Mouse (Mus musculus) forebrain, embryonic 11.5 days (tissue): ENCODE measurements around the gene Rnf31. TPM values are rescaled to one million over a fixed set of nuclear protein-coding genes. Genes with fewer than 3 reads are reported as not detected.

Source experiments
- ATAC-seq: fragments of 200-750 bp; cut with Nextera tagmentation; replicated peaks from 2 replicates; pipeline ENCODE4 v1.8.0; 2017; ENCODE audit warnings: moderate TSS enrichment; ENCODE audit not compliant: low FRiP score
- DNase-seq: peaks from one replicate; pipeline ENCODE4 v3.0.0-alpha.2; 2017; ENCODE audit warnings: low spot score
- H3K27ac ChIP-seq: fragments of 300-500 bp; sonication (generic); 2 replicates; pipeline ENCODE4 v1.5.1; 2014; ENCODE audit warnings: low read depth, low read length
- H3K27me3 ChIP-seq: fragments of 300-500 bp; sonication (generic); 2 replicates; pipeline ENCODE4 v1.6.1; 2014; ENCODE audit warnings: mild to moderate bottlenecking, low read length, mixed read lengths; ENCODE audit not compliant: control insufficient read depth, insufficient read depth
- H3K36me3 ChIP-seq: fragments of 300-500 bp; sonication (generic); 2 replicates; pipeline ENCODE4 v1.6.1; 2014; ENCODE audit warnings: mild to moderate bottlenecking, low read length, moderate library complexity, mixed read lengths; ENCODE audit not compliant: control insufficient read depth, insufficient read depth
- H3K4me1 ChIP-seq: fragments of 300-500 bp; sonication (generic); replicated peaks from 2 replicates; pipeline ENCODE4 v1.6.1; 2014; ENCODE audit warnings: low read length, mixed read lengths; ENCODE audit not compliant: control insufficient read depth, insufficient read depth
- H3K4me2 ChIP-seq: fragments of 300-500 bp; sonication (generic); 2 replicates; pipeline ENCODE4 v1.6.1; 2014; ENCODE audit warnings: low read depth, mild to moderate bottlenecking, low read length, moderate library complexity, mixed read lengths; ENCODE audit not compliant: severe bottlenecking
- H3K4me3 ChIP-seq: fragments of 300-500 bp; sonication (generic); 2 replicates; pipeline ENCODE4 v1.5.1; 2014; ENCODE audit warnings: low read depth, low read length
- H3K9ac ChIP-seq: fragments of 300-500 bp; sonication (generic); 2 replicates; pipeline ENCODE4 v1.6.1; 2014; ENCODE audit warnings: low read length
- H3K9me3 ChIP-seq: fragments of 300-500 bp; sonication (generic); 2 replicates; pipeline ENCODE4 v1.6.1; 2016; ENCODE audit warnings: low read length, mixed read lengths; ENCODE audit not compliant: control insufficient read depth
- WGBS: fragments of 180-500 bp; shearing (Covaris S2); extraction: QIAGEN DNeasy Blood & Tissue Kit; methylation state at CpG from one replicate; pipeline ENCODE4 v1.1.7; 2014; 5-methylcytosine and 5-hydroxymethylcytosine counted together
- polyA plus RNA-seq: library from polyadenylated mRNA; unstranded; fragments of >200 nt; fragmentation: Nextera tagmentation; extraction: Ambion mirVana; gene quantifications from 2 replicates; pipeline ENCODE4 v1.2.1, GENCODE M21; 2014

Gene Rnf31
- polyA plus RNA-seq, 1 experiment from 2014 or later = 13.7 TPM

GRCm38 (mm10) chr14:55580731-55581130 is 10.8 kb upstream of the Rnf31 start:
- ATAC-seq = no peak
- DNase-seq = no peak
- H3K4me1 ChIP-seq = peaks cover 2% of the 10 kb centered on the region; the same call in 1 of the 2 replicates
- H3K9ac ChIP-seq = no peak overlapping the region
- no peaks in the 10 kb centered on the region; the same call in 1 of the 2 replicates for H3K36me3 ChIP-seq
- no peak overlapping the region for H3K4me2 ChIP-seq
- 96% methylated on average over 16 of the region's 16 CpGs for WGBS
- no peak overlapping the region for H3K4me3 ChIP-seq
- no peaks in the 10 kb centered on the region for H3K9me3 ChIP-seq
- no peaks in the 10 kb centered on the region; the same call in 1 of the 2 replicates for H3K27me3 ChIP-seq
- no peak overlapping the region for H3K27ac ChIP-seq

DNA sequence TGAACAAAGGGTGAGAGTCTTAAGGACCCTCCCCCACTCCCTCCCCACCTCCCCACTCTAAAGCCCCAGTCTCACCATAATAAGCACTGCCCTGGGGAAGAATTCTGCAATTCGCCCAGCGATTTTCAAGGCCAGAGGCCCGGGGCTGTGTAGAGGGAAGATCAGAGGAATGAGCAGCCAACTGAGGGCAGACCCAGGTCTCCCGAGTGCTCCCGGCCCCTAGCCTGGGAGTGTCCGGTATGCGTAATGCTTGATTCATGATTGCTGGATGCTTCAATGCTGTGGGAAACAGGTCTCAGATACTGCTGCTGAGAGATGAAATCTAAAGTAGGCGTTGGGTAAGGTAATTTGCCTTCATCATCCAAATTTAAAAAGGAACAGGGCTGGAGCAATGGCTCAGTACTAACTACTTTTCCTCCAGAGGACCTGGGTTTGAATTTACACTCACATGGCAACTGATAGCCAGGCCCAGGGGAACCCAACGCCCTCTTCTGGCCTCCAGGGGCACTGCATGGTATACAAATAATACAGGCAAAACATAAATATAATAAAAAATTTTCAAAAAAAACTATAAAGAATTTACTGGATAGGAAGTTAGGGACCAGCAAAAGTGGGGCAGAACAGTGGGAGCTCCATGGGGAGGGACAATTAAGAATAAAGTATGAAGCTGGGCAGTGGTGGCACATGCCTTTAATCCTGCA is 9.4 kb upstream of the Rnf31 start:
- WGBS = 70% methylated on average over 9 of the region's 9 CpGs
- no peak for DNase-seq
- Histone ChIP-seq H3K9me3 (no peaks in the 10 kb centered on the region), H3K4me3 (no peak overlapping the region), H3K27me3 (no peaks in the 10 kb centered on the region; the same call in 1 of the 2 replicates), H3K9ac (no peak overlapping the region), H3K36me3 (no peaks in the 10 kb centered on the region; the same call in 1 of the 2 replicates), H3K27ac (no peak overlapping the region), H3K4me2 (no peak overlapping the region), H3K4me1 (peaks cover 2% of the 10 kb centered on the region; the same call in 1 of the 2 replicates)
- no peak for ATAC-seq

GRCm38 (mm10) chr14:55584303-55584701 is 7.2 kb upstream of the Rnf31 start:
- H3K27me3 ChIP-seq = no peaks in the 10 kb centered on the region; the same call in 1 of the 2 replicates
- peak overlapping the region; percentile 35 for H3K4me3 ChIP-seq
- DNase-seq (no peak), ATAC-seq (0 out of 2 replicates have a peak, but pooled peaks have one; percentile 9)
- no peaks in the 10 kb centered on the region for H3K9me3 ChIP-seq
- H3K9ac ChIP-seq = peak overlapping the region; percentile 60
- no peak overlapping the region for H3K27ac ChIP-seq
- H3K4me2 ChIP-seq = peak overlapping the region; percentile 75
- no peaks in the 10 kb centered on the region; the same call in 1 of the 2 replicates for H3K36me3 ChIP-seq
- WGBS = 37% methylated on average over 5 of the region's 5 CpGs
- H3K4me1 ChIP-seq = peaks cover 2% of the 10 kb centered on the region; the same call in 1 of the 2 replicates

- Histone ChIP-seq H3K9me3 (no peaks in the 10 kb centered on the region), H3K27ac (no peak within 1 kb of the TSS), H3K36me3 (no peaks in the 10 kb centered on the region; the same call in 1 of the 2 replicates), H3K27me3 (no peaks in the 10 kb centered on the region; the same call in 1 of the 2 replicates), H3K9ac (peak within 1 kb of the TSS; percentile 60), H3K4me1 (peaks cover 4% of the 10 kb centered on the region; the same call in 1 of the 2 replicates), H3K4me3 (peak within 1 kb of the TSS; percentile 35), H3K4me2 (peak within 1 kb of the TSS; percentile 75)
- ATAC-seq (peak; percentile 63; the same call in 1 of the 2 replicates), DNase-seq (peak; percentile 62)
- 2% methylated on average over 43 of the region's 43 CpGs for WGBS
Observed at GRCm38 (mm10) chr14:55584702-55585565, 6.6 kb upstream of the Rnf31 start, which contains the start of gene Emc9. Gene Emc9, minus strand, starts transcription at chr14:55585302.

- no peaks in the 10 kb centered on the region; the same call in 1 of the 2 replicates for H3K36me3 ChIP-seq
- WGBS = 56% methylated on average over 6 of the region's 6 CpGs
- no peaks in the 10 kb centered on the region; the same call in 1 of the 2 replicates for H3K27me3 ChIP-seq
- peaks cover 9% of the 10 kb centered on the region; the same call in 1 of the 2 replicates for H3K4me1 ChIP-seq
- ATAC-seq (no peak), DNase-seq (no peak)
- H3K4me3 ChIP-seq = no peak overlapping the region
- H3K9ac ChIP-seq = no peak overlapping the region
- H3K4me2 ChIP-seq = no peak overlapping the region
- no peaks in the 10 kb centered on the region for H3K9me3 ChIP-seq
- no peak overlapping the region for H3K27ac ChIP-seq
Observed at GRCm38 (mm10) chr14:55585566-55585960, 5.9 kb upstream of the Rnf31 start.

- no peak for ATAC-seq
- H3K27me3 ChIP-seq = no peaks in the 10 kb centered on the region; the same call in 1 of the 2 replicates
- no peak overlapping the region for H3K4me3 ChIP-seq
- no peak overlapping the region for H3K27ac ChIP-seq
- no peaks in the 10 kb centered on the region for H3K9me3 ChIP-seq
- no peak for DNase-seq
- no peak overlapping the region for H3K4me2 ChIP-seq
- H3K4me1 ChIP-seq = peaks cover 9% of the 10 kb centered on the region; the same call in 1 of the 2 replicates
- no peaks in the 10 kb centered on the region; the same call in 1 of the 2 replicates for H3K36me3 ChIP-seq
- H3K9ac ChIP-seq = no peak overlapping the region
- 92% methylated on average over 2 of the region's 2 CpGs for WGBS
Observed at GRCm38 (mm10) chr14:55586149-55586548, 5.4 kb upstream of the Rnf31 start.

GRCm38 (mm10) chr14:55589271-55589670 is 2.2 kb upstream of the Rnf31 start:
- no peak overlapping the region for H3K9ac ChIP-seq
- no peaks in the 10 kb centered on the region for H3K9me3 ChIP-seq
- no peaks in the 10 kb centered on the region; the same call in 1 of the 2 replicates for H3K27me3 ChIP-seq
- H3K27ac ChIP-seq = no peak overlapping the region
- H3K4me3 ChIP-seq = no peak overlapping the region
- H3K36me3 ChIP-seq = no peaks in the 10 kb centered on the region; the same call in 1 of the 2 replicates
- no peak overlapping the region for H3K4me2 ChIP-seq
- DNase-seq = no peak
- 88% methylated on average over 5 of the region's 5 CpGs for WGBS
- peaks cover 16% of the 10 kb centered on the region; the same call in 1 of the 2 replicates for H3K4me1 ChIP-seq
- no peak for ATAC-seq

- Histone ChIP-seq H3K9me3 (no peaks in the 10 kb centered on the region), H3K9ac (peak overlapping the region; percentile 71), H3K4me2 (peak overlapping the region; percentile 97), H3K4me3 (peak overlapping the region; percentile 88), H3K27ac (no peak overlapping the region), H3K36me3 (no peaks in the 10 kb centered on the region; the same call in 1 of the 2 replicates), H3K27me3 (no peaks in the 10 kb centered on the region), H3K4me1 (peaks cover 14% of the 10 kb centered on the region; the same call in 1 of the 2 replicates)
- ATAC-seq (no peak), DNase-seq (no peak)
- 86% methylated on average over 9 of the region's 11 CpGs for WGBS
Observed at GRCm38 (mm10) chr14:55589771-55590448, 1.6 kb upstream of the Rnf31 start.
